Mouse (Mus musculus) lung, embryonic 14.5 days (tissue): Measurements from ENCODE around the gene Bst2. TPM values are rescaled to one million over a fixed set of nuclear protein-coding genes. Genes with fewer than 3 reads are reported as not detected.

Experiments used
- ATAC-seq: fragments of 200-750 bp; cut with Nextera tagmentation; 2 replicates; pipeline ENCODE4 v1.8.0; 2017; ENCODE audit warnings: mild to moderate bottlenecking, moderate TSS enrichment, moderate library complexity; ENCODE audit not compliant: insufficient read depth
- DNase-seq: peaks from one replicate; pipeline ENCODE4 v3.0.0-alpha.2; 2015
- H3K27ac ChIP-seq: fragments of 300-500 bp; sonication (generic); 2 replicates; pipeline ENCODE4 v1.5.1; 2014; ENCODE audit warnings: low read depth, mild to moderate bottlenecking, moderate library complexity
- H3K27me3 ChIP-seq: fragments of 300-500 bp; sonication (generic); 2 replicates; pipeline ENCODE4 v1.6.1; 2014; ENCODE audit warnings: low read length, control low read depth; ENCODE audit not compliant: insufficient read depth
- H3K36me3 ChIP-seq: fragments of 300-500 bp; sonication (generic); 2 replicates; pipeline ENCODE4 v1.6.1; 2014; ENCODE audit warnings: control low read depth; ENCODE audit not compliant: insufficient read depth
- H3K4me1 ChIP-seq: fragments of 300-500 bp; sonication (generic); 2 replicates; pipeline ENCODE4 v1.6.1; 2014; ENCODE audit warnings: antibody characterized with exemption, control low read depth; ENCODE audit not compliant: insufficient read depth
- H3K4me2 ChIP-seq: fragments of 300-500 bp; sonication (generic); 2 replicates; pipeline ENCODE4 v1.6.1; 2014; ENCODE audit warnings: mild to moderate bottlenecking
- H3K4me3 ChIP-seq: fragments of 300-500 bp; sonication (generic); 2 replicates; pipeline ENCODE4 v1.5.1; 2014; ENCODE audit warnings: low read depth, low read length
- H3K9ac ChIP-seq: fragments of 300-500 bp; sonication (generic); 2 replicates; pipeline ENCODE4 v1.6.1; 2014
- H3K9me3 ChIP-seq: fragments of 300-500 bp; sonication (generic); 2 replicates; pipeline ENCODE4 v1.6.1; 2016; ENCODE audit warnings: low read depth, low read length, control low read depth
- CTCF ChIP-seq: IDR thresholded peaks from 2 replicates; pipeline ENCODE4 v1.5.1; 2016; ENCODE audit warnings: antibody characterized with exemption, low read depth
- WGBS: fragments of 180-500 bp; shearing (Covaris S2); extraction: QIAGEN DNeasy Blood & Tissue Kit; methylation state at CpG from one replicate; pipeline ENCODE4 v1.1.7; 2014; 5-methylcytosine and 5-hydroxymethylcytosine counted together
- polyA plus RNA-seq: library from polyadenylated mRNA; unstranded; fragments of >200 nt; fragmentation: Nextera tagmentation; extraction: Ambion mirVana; gene quantifications from 2 replicates; pipeline ENCODE4 v1.2.1, GENCODE M21; 2014

Gene Bst2
- polyA plus RNA-seq, 1 experiment from 2014 or later: 15.0 TPM

DNA sequence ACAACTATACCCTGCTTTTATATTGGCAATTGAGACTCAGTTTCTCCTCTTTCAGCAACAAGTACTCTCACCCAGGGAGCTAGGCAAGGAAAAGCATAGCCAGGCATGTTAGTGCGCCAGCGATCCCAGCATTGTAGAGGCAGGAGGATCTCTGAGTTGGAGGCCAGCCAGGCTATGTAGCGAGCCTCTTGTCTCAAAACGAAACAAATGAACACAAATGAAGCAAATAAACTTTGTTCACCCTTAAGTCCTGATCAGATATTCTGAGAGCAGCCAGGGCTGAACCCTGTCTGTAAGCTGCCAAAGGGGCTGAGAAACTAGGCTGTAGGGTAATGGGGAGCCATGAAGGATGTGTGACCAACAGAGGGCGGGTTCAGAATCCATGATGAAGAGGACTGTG lies 41.4 kb downstream of the Bst2 start:
- Histone ChIP-seq H3K9ac (no peak overlapping the region), H3K36me3 (peaks cover 44% of the 10 kb centered on the region), H3K4me1 (peaks cover 27% of the 10 kb centered on the region), H3K27me3 (no peaks in the 10 kb centered on the region), H3K27ac (peak overlapping the region; percentile 75), H3K4me2 (no peak overlapping the region), H3K4me3 (no peak overlapping the region), H3K9me3 (no peaks in the 10 kb centered on the region)
- no peak for TF ChIP-seq CTCF
- peak; percentile 41 for DNase-seq
- no peak for ATAC-seq
- WGBS: 73% methylated on average over 5 of the region's 5 CpGs

DNA sequence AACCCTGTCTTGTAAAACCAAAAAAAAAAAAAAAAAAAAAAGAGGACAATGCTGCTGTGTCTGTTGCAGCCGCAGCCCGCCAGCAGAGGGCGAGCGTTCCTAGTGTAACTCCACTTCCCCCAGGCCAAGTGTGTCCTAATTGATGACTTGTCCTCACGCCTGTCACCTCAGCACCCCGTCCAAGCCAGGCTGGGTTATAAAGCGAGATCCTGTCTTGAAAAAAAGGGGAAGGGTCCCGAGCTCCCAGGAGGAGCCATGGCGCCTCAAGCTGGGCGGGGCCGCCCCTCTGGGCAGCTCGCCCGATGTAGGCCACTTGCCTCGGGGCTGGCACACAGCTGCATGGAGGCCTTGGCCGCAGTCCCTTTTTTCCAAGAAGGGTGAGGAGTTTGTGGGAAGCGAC lies 42.2 kb downstream of the Bst2 start:
- DNase-seq (peak; percentile 94), ATAC-seq (peak; percentile 58)
- Histone ChIP-seq H3K4me1 (peaks cover 27% of the 10 kb centered on the region), H3K27ac (no peak overlapping the region), H3K27me3 (no peaks in the 10 kb centered on the region), H3K4me3 (no peak overlapping the region), H3K36me3 (peaks cover 47% of the 10 kb centered on the region), H3K9ac (no peak overlapping the region), H3K4me2 (peak overlapping the region; percentile 13), H3K9me3 (no peaks in the 10 kb centered on the region)
- TF ChIP-seq CTCF: peak; percentile 89
- 13% methylated on average over 16 of the region's 16 CpGs for WGBS

DNA sequence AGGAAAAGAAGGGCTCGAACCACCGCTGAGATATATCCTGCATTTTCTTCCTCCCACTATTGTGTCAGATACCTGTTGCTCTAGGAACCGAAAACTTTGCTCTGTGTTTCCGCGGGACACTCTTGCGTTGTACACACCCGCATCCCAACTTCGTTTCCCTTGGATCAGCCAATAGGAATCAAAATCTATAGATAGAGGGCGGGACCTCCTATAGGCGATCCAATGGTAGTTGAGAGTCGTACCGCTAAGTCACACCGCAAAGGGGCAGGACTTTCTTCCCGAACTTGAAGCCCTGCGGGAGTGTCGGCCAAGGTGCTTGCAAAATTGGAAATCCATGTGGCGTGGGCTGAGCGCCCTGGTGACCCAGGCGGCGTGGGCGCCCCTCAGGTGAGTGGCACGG lies 48.8 kb downstream of the Bst2 start:
- Histone ChIP-seq H3K36me3 (peaks cover 35% of the 10 kb centered on the region), H3K27me3 (no peaks in the 10 kb centered on the region), H3K9ac (peak overlapping the region; percentile 75), H3K4me2 (peak overlapping the region; percentile 99), H3K27ac (peak overlapping the region; percentile 93), H3K9me3 (no peaks in the 10 kb centered on the region), H3K4me1 (peaks cover 12% of the 10 kb centered on the region), H3K4me3 (peak overlapping the region; percentile 90)
- peak; percentile 85 for ATAC-seq
- TF ChIP-seq CTCF: no peak
- DNase-seq: peak; percentile 98
- WGBS: 0% methylated on average over 22 of the region's 22 CpGs

DNA sequence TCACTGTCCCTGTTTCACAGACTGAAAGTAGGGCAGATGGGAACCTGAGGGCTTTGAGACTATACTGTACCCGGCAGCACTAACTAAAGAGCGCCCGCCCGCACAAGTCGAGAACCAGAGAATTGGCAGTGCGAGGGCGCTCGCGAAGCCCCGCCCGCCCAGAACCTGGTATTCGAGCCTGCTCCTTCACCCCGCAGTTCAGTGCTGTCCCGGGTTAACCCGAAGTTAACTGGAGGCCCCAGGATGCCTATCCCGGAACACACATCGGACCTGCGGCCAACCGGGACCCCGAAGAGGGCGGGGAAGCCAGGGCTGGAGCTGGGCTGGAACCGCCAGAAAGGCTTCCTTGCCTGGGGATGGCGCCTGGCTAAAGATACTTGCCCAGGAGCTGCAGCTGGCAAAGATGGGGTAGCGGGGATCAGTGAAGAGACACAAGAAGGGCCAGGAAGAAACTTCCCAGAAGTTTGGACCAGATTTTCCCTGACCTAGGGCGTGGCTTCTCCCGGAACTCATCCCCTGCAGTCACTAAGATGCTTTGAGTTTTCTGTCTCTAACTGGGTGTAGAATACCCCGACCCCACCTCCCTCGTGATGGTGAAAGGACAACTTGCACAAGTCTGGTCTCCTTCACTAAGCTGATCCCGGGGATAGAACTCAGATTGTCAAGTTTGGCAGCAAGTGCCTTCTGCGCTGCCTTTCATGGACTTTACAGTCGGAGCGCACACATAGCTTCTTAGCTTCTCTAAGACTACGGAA lies 49.4 kb downstream of the Bst2 start, which contains the start of gene Gtpbp3:
TSS of gene Gtpbp3 (plus strand) at position 413 of the 755 bp plus-strand sequence.
- no peak for TF ChIP-seq CTCF
- Histone ChIP-seq H3K4me2 (peak within 1 kb of the TSS; percentile 99), H3K9me3 (no peaks in the 10 kb centered on the region), H3K9ac (peak within 1 kb of the TSS; percentile 75), H3K27me3 (no peaks in the 10 kb centered on the region), H3K36me3 (peaks cover 36% of the 10 kb centered on the region), H3K4me3 (peak within 1 kb of the TSS; percentile 90), H3K4me1 (peaks cover 12% of the 10 kb centered on the region), H3K27ac (peak within 1 kb of the TSS; percentile 93)
- ATAC-seq: peak; percentile 47
- under 1% methylated on average over 33 of the region's 33 CpGs for WGBS
- peak; percentile 89 for DNase-seq

DNA sequence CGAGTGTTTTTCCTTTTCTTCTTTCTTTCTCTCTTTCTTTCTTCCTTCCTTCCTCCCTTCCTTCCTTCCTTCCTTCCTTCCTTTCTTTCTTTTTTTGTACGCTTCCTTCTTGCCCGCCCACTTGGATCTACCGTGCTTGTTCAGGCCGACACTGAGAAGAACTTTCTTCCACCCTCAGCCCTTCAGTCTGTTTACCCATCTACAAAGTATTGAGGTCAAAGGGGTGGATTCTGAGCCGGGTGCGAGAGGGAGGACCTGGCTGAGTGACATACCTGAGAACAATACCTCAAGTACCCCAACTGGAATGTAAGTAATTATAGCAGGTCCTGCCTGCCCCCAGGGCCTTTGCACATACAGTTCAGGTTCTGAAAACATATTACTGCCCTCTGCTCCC lies 51.1 kb downstream of the Bst2 start:
- no peaks in the 10 kb centered on the region for H3K9me3 ChIP-seq
- whole genome bisulfite sequencing: 12% methylated on average over 7 of the region's 7 CpGs
- H3K27ac ChIP-seq: peak overlapping the region; percentile 76; the same call in 1 of the 2 replicates
- peaks cover 12% of the 10 kb centered on the region for H3K4me1 ChIP-seq
- peak overlapping the region; percentile 90 for H3K4me2 ChIP-seq
- H3K27me3 ChIP-seq: no peaks in the 10 kb centered on the region
- ATAC-seq: no peak
- H3K9ac ChIP-seq: peak overlapping the region; percentile 77; the same call in 1 of the 2 replicates
- H3K36me3 ChIP-seq: peaks cover 23% of the 10 kb centered on the region
- peak overlapping the region; percentile 74 for H3K4me3 ChIP-seq
- TF ChIP-seq CTCF: no peak
- DNase-seq: peak; percentile 40

DNA sequence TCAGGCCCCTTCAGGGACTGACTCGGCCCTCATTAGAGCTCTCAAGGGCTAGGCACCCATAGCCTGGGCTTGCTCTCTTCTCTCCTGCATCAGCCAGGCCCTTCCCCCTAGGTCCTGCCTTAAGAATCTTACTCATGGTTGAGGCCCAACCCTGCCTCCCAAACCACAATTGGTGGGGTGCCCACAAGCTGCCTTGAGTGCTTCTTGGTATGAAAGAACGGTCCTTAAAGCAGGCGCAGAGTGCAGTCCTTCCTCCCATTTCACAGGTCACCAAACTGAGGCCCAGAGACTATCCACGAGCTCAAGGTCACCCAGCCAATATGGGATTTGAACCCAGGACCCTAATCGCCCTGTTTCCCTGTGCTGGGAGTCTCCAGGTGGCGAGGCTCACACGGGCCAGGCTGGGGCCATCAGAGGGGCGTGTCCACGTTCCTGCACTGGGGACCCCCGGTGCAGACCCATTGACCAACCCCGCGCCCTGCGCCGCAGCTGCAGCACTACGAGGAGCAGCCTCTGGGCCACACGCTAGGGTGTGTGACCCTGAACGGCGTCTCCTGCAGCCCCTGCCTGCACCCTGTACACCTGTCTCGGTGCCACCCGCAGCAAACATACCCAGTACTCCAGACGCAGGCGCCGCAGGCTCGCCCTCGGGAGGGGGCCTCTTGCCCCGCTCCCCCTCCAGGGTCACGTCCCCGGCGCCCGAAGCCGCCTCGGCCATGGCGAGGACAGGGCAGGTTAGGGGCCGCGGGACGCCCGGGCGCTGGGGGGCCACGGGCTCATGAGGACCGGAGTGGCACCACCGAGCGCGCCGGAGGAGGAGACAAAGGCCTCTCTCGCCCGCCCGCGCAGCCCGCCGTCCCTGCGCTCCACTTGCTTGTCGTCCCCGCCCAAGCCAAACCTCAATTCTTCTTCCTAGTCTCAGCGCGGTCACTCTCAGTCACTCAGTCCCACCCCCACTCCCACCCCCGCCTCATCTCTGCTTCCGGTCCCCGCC lies 51.8 kb downstream of the Bst2 start, which contains the start of gene Ano8:
TSS of gene Ano8 (minus strand) at position 822 of the 994 bp plus-strand sequence.
- H3K9ac ChIP-seq: peak within 1 kb of the TSS; percentile 77
- no peaks in the 10 kb centered on the region for H3K9me3 ChIP-seq
- DNase-seq: peak; percentile 93
- WGBS: 4% methylated on average over 55 of the region's 58 CpGs
- peaks cover 17% of the 10 kb centered on the region for H3K36me3 ChIP-seq
- peak within 1 kb of the TSS; percentile 90 for H3K4me2 ChIP-seq
- peak within 1 kb of the TSS; percentile 74 for H3K4me3 ChIP-seq
- ATAC-seq: peak; percentile 67
- H3K27ac ChIP-seq: peak within 1 kb of the TSS; percentile 76
- no peaks in the 10 kb centered on the region for H3K27me3 ChIP-seq
- TF ChIP-seq CTCF: no peak
- H3K4me1 ChIP-seq: peaks cover 12% of the 10 kb centered on the region

DNA sequence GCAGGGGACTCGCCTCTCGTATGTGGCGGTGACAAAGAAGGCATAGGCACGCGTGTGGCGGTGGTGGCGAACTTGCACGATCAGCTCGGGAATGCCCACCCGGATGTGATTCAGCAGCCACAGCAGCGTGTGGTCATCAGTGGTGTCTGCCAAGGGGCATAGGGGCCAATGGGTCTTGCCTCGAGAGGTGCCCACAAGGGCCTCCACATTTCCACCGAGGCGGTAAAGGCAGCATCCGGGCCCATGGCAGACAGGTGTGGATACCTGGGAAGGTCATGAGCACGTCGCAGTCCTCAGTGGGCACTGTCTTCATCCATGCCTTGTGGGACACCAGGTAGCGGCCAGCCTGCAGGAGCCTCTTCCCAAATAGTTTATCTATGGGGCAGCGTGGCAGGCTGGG lies 52.5 kb downstream of the Bst2 start:
- TF ChIP-seq CTCF: no peak
- ATAC-seq: no peak
- Histone ChIP-seq H3K9ac (no peak overlapping the region), H3K36me3 (peaks cover 24% of the 10 kb centered on the region), H3K27ac (no peak overlapping the region), H3K4me2 (peak overlapping the region; percentile 90), H3K9me3 (no peaks in the 10 kb centered on the region), H3K4me1 (peaks cover 12% of the 10 kb centered on the region), H3K27me3 (no peaks in the 10 kb centered on the region), H3K4me3 (peak overlapping the region; percentile 74)
- DNase-seq: no peak
- 94% methylated on average over 19 of the region's 19 CpGs for WGBS

Other genes with a start within 250 kb of the Bst2 start
- gene Use1, start 170.6 kb downstream of the Bst2 start, polyA plus RNA-seq: 83.2 and 85.6 TPM in 2 replicates
- 4.0 and 5.0 TPM in 2 replicates for gene Ocel1, start 166.2 kb downstream of the Bst2 start, polyA plus RNA-seq
- 94.7 and 102 TPM in 2 replicates for gene Nr2f6, start 155.5 kb downstream of the Bst2 start, polyA plus RNA-seq
- gene Ushbp1, start 141.7 kb downstream of the Bst2 start, polyA plus RNA-seq: 20.5 and 20.6 TPM in 2 replicates
- gene Babam1, start 140.6 kb downstream of the Bst2 start, polyA plus RNA-seq: 108 and 114 TPM in 2 replicates
- 32.2 and 38.0 TPM in 2 replicates for gene Ankle1, start 131.4 kb downstream of the Bst2 start, polyA plus RNA-seq
- gene Abhd8, start 73.8 kb downstream of the Bst2 start, polyA plus RNA-seq: 36.6 and 47.8 TPM in 2 replicates
- gene Mrpl34, start 72.5 kb downstream of the Bst2 start, polyA plus RNA-seq: 134 and 135 TPM in 2 replicates
- 101 and 111 TPM in 2 replicates for gene Dda1, start 68.3 kb downstream of the Bst2 start, polyA plus RNA-seq
- gene Ano8, start 51.5 kb downstream of the Bst2 start, polyA plus RNA-seq: 2.4 and 3.1 TPM in 2 replicates
- 7.6 and 9.6 TPM in 2 replicates for gene Gtpbp3, start 49.4 kb downstream of the Bst2 start, polyA plus RNA-seq
- 123 and 135 TPM in 2 replicates for gene Plvap, start 25.7 kb downstream of the Bst2 start, polyA plus RNA-seq
- 1.0 TPM in 2 replicates for gene Ccdc194, start 11.7 kb downstream of the Bst2 start, polyA plus RNA-seq
- 89.3 and 106 TPM in 2 replicates for gene Mvb12a, start 5.5 kb upstream of the Bst2 start, polyA plus RNA-seq
- gene Tmem221, start 21.4 kb upstream of the Bst2 start, polyA plus RNA-seq: 1.9 and 3.2 TPM in 2 replicates
- gene Nxnl1, start 29.1 kb upstream of the Bst2 start, polyA plus RNA-seq: 0.07 TPM in 1 of 2 replicates, not detected in the other
- gene Slc27a1, start 31.4 kb upstream of the Bst2 start, polyA plus RNA-seq: 18.5 and 19.9 TPM in 2 replicates
- gene Pgls, start 54.7 kb upstream of the Bst2 start, polyA plus RNA-seq: 251 and 253 TPM in 2 replicates
- 2.4 and 4.6 TPM in 2 replicates for gene Fam129c, start 60.2 kb upstream of the Bst2 start, polyA plus RNA-seq
- 87.5 and 90.5 TPM in 2 replicates for gene Colgalt1, start 73.5 kb upstream of the Bst2 start, polyA plus RNA-seq
- gene Unc13a, start 134.3 kb upstream of the Bst2 start, polyA plus RNA-seq: 0.46 and 0.64 TPM in 2 replicates
- 7.2 and 7.8 TPM in 2 replicates for gene Jak3, start 138.8 kb upstream of the Bst2 start, polyA plus RNA-seq
- 0.87 and 1.0 TPM in 2 replicates for gene Insl3, start 151.8 kb upstream of the Bst2 start, polyA plus RNA-seq
- 2.1 and 2.3 TPM in 2 replicates for gene B3gnt3, start 164.3 kb upstream of the Bst2 start, polyA plus RNA-seq
- 3.9 and 4.5 TPM in 2 replicates for gene Fcho1, start 188.3 kb upstream of the Bst2 start, polyA plus RNA-seq